Mouse (Mus musculus) lung, postnatal 4 days (tissue): ENCODE data around the gene Ceacam16.

Experiments used
- DNase-seq, 2 experiments: peaks; one replicate each; pipeline ENCODE4 v3.0.0; 2021

The Ceacam16 gene

DNA sequence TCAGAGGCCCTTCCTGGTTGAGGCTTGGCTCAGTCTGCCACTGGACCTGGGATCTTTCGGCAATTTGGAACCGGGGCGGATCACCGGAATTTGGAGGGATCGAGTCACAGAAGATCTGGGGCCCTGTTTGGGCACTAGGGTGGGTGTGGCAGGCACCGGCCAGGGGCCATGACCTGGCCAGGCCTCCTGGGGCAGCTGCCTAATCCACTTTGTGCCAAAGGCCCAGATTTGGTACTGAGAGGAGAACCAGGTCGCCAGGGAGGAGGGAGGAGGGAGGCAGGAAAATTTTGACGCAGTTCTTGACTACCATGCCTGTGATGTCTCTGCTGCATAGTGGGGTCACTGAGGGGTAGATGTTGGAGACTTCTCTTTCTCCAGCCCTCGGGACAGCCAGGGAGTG, at the start of gene Ceacam16:
Gene Ceacam16, minus strand, starts transcription at position 101 of the 400 bp plus-strand sequence.
- DNase-seq: no peak

DNA sequence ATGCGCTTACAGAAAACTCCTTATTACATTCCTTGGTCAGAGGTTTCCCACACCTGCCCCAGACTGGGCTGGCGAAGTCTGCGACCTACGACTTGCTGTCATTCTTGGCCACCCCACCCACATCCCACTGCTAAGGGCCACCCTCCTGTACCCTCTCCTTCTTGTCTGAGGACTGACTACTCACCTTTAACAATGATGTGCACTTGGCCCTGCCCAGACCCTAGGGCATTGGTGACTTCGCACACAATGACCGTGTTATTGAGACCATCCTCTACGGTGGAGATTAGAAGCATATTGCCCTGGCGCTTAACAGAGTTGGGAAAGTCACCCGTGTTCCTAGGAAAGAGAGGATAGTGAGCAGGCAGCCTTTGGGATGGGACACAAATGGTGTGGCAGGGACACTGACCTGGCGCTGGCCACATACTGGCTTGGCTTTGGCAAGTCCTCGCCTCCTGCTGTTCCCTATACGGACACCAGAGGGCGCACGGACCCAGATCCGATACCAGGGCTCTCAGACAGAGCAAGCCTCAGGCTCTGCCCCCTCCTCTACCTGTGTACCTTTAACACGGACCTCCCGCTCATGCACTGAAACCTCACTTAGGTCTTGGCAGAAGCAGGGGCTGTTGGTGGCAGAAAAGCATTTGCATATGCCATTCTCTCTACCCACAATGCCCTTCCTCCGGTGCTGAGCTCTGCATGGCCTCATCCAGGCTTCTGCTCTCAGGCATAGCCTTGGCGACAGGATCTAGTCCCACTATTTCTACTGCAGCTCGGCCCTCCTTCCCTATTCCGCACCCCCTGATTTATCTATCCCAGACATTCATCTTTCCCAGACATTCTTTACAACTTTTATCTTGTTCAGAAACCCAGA, 49.6 kb upstream of the Ceacam16 start:
- DNase-seq: peak; percentile 76 to 85

DNA sequence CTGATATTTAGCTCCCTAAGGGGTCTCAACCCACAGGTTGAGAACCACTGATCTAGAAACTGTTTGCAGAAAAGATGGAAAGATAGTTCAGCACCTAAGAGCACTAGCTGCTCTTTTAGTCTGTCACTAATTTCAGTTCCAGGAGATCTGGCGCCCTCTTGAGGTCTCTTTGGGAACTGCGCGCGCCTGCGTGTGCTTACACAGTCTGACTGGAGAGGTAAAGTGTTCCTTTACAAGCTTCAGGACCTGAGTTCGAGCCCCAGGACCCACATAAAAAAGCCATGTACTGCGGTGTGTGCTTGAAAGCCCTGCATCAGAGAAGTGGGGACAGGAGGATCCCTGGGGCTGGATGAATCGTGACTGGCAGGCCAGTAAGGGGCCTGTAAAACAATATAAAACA, 28.8 kb upstream of the Ceacam16 start:
- peak; percentile 37 to 70 for DNase-seq

DNA sequence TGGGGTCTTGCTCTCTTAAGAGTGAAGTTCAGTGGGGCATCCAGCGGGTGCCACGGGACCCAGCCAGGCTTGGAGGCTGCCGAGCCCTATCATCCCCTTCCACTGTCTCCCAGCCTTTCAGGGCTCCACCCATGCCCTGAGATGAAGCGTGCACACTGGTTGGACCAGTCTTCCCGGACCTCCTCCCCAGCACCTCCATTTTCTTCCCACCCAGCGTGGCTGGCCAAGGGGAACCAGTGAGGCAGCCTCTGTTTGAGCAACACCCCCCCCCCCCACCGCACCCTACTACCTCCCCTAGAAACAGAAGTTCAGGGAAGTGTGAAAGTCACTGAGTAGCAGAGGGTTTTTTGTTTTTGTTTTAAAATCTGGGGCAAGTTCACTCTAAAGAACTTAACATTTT, 26.8 kb upstream of the Ceacam16 start, which contains the start of gene Ceacam19:
Gene Ceacam19, minus strand, starts transcription at position 117 of the 400 bp plus-strand sequence.
- no peak for DNase-seq

DNA sequence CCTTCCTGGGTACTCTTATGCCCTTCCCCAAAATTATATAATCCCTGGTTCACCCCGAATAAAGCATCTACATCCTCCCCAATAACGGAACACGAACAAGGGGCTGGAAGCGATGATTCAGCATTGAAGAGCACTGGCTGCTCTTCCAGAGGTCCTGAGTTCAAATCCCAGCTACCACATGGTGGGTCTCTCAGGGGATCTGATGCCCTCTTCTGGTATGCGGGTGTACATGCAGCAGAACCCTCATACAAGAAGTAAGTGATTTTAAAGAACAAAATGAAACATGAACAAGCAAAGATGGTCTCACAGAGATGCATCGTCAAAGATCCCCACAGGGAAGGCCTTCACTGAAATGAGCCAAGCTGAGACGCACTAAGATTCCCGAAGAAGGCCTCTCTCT, 19.7 kb upstream of the Ceacam16 start:
- no peak for DNase-seq

GRCm38 (mm10) chr7:19876781-19877425, 15.8 kb upstream of the Ceacam16 start:
- peak; percentile 22 to 32 for DNase-seq

DNA sequence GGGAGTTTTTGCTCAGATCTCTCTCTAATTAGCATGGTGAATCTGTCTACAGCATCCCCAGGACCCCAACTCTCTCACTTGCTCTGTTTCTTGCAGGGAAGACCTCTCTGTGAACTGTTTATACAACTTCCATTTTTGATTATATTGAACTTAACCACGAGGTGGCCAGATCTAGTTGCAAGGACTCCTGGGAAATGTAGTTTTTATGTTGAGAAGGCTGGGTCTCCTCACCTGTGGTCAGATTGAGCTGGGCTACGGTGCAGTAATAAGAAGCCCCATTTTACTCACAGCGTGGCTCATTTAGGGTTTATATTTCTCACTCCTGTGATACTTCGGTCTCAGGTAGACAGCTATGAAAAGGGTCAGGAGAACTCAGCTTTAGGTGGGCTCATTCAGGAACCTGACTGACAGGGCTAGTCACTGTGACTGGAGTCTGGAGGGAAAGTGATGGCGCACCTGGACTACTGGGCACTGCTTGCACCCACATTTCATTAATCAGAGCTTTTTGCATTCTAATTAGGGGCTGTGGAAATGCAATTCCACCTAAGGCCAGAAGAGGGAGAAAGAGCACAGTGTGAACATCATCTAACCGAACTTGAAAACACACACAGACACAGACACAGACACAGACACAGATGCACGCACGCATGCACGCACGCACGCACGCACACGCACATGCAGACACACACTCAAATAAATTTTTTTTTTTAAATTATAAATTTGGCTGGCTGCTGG, 15.0 kb upstream of the Ceacam16 start:
- peak in 1 of 2 experiments; percentile 59 for DNase-seq

DNA sequence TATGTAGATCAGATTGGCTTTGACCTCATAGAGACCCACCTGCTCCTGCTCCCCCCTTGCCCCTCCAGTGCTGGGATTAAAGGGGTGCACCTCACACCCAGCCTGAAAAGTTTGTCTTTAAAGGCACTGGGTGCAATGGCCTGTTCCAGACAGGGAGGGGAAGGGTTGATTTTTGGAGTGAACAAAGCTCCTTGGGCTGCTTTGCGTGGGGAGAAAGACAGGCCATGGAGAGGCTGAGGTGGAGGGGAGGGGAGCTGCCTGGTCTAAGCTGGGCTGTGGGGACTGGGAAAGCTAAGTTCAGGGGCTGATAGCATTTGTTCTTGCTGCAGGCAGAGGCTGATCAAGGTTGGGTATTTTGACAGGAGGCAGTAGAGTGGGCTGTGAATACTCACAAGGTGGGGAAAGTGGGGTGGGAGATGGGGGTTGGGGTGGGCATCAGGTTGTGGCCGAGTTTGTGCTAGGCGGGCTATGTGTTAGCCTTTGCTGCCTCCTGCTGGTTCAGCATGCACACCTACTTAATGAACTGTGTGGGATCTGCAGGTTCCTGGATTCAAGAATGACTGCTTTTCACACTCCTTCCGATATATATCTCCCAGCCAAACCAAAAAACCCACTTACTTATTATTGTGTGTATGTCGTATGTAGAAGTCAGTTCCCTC, 11.0 kb upstream of the Ceacam16 start:
- peak; percentile 34 to 60 for DNase-seq

GRCm38 (mm10) chr7:19871137-19871621, 10.1 kb upstream of the Ceacam16 start:
- DNase-seq: peak; percentile 64 to 65

- no peak for DNase-seq
Observed at GRCm38 (mm10) chr7:19867751-19868399, 6.8 kb upstream of the Ceacam16 start.

GRCm38 (mm10) chr7:19866490-19866889, 5.4 kb upstream of the Ceacam16 start:
- no peak for DNase-seq

DNA sequence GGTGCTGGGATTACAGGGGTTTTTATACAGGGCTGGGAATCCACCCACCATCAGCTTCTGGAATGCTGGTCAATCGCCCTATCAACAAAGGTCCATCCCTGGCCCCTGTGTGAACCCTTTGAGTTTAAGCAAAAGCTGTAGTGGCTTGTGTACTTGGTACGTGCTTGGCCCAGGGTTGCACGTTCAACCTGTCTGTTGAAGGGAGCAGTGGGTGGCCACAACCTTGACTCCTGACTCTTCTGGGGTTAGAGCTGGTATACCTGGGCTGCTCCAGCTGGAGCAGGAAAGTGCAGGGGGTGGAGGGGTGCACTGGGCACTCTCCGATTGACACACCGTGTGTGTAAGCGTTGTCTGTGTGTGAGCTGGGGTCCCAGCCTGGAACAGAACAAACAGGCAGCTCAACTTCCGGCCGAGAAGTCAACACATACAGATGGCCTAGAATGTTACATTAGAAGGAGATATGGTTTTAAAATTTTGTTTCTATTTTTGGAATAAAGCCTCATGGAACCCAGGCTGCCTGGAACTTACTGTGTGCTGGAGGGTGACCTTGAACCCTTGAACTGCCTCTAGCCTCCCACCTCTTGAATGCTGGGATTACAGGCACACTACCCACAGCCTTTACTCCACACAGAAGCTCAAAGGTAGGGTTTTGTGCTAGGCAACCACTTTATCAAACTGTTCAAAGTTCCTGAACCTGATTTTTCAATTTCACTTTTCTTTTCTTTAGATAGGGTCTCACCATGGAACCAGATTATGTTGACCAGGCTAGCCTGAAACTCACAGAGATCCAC, 4.3 kb upstream of the Ceacam16 start:
- DNase-seq: no peak

- DNase-seq: no peak
Observed at GRCm38 (mm10) chr7:19864241-19864640, 3.1 kb upstream of the Ceacam16 start.

DNA sequence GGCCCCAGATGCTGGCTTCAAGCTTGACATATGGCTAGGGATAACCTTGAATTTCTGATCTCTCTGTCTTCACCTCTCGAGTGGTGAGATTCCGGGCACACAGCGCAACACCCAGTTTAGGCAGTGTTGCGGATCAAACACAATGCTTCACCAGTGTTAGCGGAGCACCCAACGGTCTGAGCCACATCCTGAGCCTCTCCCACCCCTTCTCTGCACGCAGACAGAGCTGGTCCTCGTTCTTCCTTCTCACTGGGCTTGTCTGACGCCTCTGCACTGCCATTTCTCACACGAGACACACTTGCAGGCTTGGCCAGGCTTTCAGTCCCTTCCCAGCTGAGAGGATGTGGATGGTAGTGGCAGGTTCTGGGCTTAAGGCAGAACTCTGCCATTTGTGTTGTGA, 1.4 kb downstream of the Ceacam16 start:
- DNase-seq: no peak

- no peak for DNase-seq
Observed at GRCm38 (mm10) chr7:19856283-19856682, 4.8 kb downstream of the Ceacam16 start.

- no peak for DNase-seq
Observed at GRCm38 (mm10) chr7:19855663-19856062, 5.4 kb downstream of the Ceacam16 start.

DNA sequence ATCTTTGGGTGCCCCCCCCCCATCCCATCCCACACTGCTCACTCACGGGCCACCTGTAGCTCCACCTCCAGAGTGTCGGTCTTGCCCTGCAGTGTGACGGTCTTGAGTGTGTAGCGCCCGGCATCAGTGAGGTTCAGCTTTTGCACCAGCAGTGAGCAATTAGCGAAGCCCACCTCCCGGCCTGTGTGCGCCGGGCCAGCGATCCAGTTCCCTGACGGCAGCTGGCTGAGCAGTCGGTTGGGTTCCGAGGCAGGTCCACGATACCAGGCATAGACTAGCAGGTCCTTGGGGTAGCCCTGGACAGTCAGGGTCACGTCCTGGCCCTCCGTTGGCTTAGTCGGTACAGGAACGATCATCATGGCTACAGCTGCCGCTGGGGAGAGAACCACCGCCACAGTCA, 7.6 kb downstream of the Ceacam16 start:
- no peak for DNase-seq

DNA sequence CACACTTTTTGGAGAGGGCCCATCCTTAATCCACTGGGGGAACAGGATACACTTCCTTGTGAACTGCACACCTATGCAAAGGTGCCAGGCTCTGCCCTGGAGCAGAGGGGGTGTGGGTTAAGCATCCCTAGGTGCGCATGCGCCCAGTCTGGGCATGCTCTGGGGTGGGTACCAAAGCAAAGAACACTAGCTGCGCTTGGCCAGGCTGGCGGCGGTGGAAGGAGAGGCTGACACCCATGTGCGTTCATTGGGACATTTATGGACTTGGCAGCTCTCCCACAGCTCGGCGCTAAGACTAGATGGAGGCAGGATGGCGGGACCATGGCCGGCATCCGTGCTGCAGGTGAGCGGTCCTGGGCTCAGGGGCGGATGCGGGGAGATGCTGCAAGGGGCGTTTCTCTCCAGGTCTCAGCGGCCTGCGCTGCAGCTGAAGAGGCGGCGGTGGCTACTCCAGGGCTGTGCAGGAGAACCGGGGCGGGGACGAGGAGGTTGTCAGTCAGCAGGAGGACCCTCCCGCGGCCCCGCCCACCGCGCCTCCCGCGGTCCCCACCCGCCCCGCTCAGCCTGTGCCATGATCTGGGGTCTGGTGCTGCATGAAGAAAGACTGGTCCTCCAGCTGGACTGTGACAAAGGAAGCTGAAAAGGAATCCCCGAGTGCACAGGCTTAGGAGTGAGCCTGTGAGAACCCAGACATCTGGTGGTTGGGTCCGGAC, 9.1 kb downstream of the Ceacam16 start, which contains the start of gene Gm19345:
Gene Gm19345, plus strand, starts transcription at position 146 of the 713 bp plus-strand sequence.
- DNase-seq: no peak

GRCm38 (mm10) chr7:19844521-19845171, 16.5 kb downstream of the Ceacam16 start:
- peak in 1 of 2 experiments; percentile 17 for DNase-seq

DNA sequence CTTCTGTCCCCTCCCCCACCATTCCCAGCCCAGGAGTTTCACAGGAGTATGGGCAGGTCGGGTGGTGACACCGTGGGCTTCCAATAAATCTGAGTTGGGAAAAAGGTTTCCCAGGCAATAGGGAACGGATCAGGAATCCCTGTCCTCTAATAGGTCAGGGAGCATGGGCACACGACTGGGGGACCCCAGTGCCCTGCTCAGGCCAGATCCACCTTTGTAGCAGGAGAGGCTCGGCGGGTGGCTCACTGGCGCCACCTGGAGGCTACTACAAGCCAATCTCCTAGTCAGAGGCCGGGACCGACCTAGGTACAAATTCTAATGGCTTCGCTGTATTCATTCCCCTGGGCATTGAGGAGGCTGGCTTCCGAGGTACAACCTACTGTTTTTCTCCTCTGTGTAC, 17.5 kb downstream of the Ceacam16 start:
- DNase-seq: peak; percentile 77 to 84
